Mouse (Mus musculus) cerebellum, adult 11-12 months (tissue): ENCODE results near the gene Tdo2.

ENCODE experiments used
- DNase-seq: peaks from one replicate; pipeline ENCODE4 v3.0.0; 2022

The Tdo2 gene

DNA sequence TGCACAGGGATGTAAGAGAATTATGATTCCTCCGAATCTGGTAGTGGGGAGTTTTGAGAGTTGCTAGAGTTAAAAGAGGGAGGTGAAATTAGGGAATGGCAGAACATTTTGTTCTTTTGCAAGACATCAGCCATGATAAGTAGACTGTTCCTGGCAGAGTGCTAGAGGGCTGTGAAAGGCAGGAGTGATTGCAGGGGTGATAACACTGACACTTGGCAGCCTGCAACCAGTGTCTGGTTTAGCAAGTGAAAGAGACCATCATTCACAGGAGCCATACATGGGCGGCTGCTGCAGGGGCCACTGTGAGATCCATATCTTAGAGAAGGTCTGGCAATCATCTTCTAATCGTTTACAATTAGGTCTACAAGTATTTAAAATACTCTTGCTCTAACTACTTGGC, 37.1 kb downstream of the Tdo2 start:
- DNase-seq = no peak

GRCm38 (mm10) chr3:81933348-81933747, 42.7 kb downstream of the Tdo2 start:
- no peak for DNase-seq

GRCm38 (mm10) chr3:81932141-81933101, 43.6 kb downstream of the Tdo2 start, which contains the start of gene Ctso:
Ctso (plus strand) TSS chr3:81932601.
- peak; percentile 77 for DNase-seq

DNA sequence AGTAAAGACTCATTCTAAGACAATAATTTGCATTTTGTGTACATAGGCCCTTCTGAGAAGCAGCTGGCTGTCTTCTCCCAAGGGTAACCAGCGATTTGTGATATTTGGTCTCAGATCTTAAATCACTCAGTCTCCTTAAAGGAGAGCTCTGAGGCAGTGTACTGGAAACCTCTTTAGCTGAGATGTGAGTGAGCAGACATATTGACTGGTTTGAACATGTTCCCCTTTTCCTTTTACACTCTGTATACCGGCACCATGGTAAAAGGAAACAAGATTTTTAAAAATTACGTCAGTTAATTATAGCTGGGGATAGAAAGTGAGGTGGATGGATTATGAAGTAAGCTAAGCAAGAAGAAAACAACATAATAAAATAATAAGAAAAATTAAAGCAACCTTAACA, 44.3 kb downstream of the Tdo2 start:
- no peak for DNase-seq

DNA sequence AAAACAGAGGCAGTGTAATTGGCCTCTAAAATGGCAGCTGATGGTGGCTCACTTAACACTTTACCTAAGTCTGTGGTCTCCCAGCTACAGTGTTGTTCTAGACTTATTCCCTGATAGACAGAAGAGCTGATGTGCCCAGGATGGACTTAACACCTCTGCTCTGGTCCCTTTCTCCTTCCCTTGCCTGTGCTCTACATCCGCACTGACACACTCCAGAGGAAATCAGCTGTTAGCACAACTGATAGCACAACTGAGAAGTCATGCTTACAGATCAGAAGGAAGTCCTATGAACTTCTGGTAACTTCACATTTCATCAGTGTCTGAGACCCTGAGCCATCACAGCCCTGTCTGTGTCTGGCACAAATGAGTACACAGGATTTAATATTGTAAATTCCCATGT, 46.9 kb downstream of the Tdo2 start:
- DNase-seq = no peak

DNA sequence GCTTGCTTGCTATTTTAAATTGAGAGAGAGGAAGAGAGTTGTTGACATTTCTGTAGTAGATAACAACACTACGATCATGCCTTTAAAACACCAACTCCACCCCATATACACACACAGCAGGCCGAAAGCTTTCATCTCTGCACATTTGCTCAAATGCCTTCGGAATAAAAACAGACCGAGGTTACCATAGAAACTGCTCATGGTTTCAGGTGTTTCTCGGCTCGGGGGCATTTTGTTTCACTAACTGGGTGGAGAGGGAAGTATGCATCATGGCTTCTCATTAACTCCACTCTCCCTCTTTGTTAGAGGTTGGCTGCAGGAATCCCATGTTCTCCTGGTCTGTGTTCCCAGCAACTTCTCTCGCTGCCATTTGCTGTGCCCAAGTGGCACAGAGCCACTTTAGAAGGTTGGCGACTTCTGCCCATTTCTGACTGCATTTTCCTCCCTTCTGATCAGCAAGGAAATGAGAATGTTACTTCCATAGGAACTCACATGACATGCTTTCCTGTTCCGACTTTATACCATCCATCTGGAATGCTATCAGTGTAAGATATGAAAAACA, 49.2 kb downstream of the Tdo2 start:
- peak; percentile 23 for DNase-seq

DNA sequence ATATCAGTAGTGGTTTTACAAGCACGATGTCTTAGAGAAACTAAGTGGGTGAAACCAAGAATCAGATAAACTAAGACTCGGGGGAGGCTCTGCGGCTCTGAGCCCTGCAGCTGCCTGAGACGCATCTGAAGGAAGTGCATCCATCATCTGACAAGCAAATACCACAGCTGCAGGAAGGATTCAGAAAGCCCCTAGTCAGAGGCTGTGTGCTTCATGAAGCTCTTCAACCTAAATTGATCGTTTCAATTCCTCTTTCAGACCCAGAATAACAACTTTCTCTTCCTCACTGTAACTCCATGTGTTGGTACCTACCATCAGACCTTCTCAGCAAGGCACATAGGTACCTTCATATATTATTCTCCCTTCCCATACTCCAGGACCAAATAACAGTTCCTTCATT, 50.1 kb downstream of the Tdo2 start:
- DNase-seq = no peak

DNA sequence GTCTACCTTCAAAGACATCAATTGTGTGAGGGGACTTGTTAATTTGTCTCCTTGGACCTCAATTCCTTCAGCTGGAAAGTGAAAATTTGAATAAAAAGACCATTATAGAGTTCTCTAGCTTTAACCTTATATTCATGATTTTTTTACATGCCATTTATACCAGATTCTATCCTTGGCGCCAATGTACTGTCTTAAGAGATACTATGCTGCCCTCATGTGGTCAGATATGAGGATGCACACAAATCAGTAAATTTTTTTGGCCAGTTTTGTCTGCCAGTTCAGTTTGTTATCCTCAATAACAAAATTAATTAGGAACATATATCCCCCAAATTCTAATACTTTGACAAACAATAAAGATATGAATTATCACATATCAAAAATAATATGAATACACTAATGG, 51.1 kb downstream of the Tdo2 start:
- no peak for DNase-seq

DNA sequence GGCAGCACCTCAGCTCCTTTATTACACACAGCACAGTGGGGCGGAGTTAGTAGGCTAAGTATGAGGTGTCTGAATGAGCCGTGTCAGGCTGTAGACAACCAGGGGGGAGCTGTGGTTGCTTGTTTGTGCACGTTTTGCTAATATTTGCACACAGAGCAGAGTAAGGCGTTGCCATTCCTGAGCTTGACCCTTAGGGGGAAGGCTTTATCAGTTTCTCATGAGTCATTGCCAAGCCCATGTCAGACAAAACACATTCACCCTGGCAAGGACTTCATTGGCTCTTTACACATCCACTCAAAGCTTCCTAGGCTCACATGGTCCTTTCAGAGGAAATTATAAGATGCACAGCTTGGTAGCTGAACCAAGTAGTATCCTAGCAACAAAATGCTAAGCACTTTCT, 53.1 kb downstream of the Tdo2 start:
- no peak for DNase-seq

DNA sequence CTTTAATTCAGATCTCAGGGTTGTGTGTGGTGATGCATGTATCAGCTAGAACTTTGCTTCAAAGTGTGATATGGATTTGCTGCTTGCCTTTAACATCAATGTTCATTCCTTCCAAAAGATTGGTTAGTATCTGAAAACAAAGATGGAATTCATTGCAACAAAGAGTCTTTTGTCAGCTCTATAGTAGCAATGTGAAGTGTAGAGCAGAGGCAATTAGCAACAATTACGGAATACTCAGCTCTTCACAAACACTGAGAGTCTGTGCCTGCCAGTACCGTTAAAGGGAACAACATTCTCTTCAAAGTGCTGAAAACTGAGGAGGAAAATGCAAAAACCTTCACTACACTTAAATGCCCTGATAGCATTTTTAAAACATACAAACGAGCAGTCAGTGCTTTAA, 56.3 kb downstream of the Tdo2 start:
- no peak for DNase-seq

GRCm38 (mm10) chr3:81918215-81918614, 57.8 kb downstream of the Tdo2 start:
- no peak for DNase-seq

GRCm38 (mm10) chr3:81917354-81917935, 58.6 kb downstream of the Tdo2 start:
- no peak for DNase-seq

DNA sequence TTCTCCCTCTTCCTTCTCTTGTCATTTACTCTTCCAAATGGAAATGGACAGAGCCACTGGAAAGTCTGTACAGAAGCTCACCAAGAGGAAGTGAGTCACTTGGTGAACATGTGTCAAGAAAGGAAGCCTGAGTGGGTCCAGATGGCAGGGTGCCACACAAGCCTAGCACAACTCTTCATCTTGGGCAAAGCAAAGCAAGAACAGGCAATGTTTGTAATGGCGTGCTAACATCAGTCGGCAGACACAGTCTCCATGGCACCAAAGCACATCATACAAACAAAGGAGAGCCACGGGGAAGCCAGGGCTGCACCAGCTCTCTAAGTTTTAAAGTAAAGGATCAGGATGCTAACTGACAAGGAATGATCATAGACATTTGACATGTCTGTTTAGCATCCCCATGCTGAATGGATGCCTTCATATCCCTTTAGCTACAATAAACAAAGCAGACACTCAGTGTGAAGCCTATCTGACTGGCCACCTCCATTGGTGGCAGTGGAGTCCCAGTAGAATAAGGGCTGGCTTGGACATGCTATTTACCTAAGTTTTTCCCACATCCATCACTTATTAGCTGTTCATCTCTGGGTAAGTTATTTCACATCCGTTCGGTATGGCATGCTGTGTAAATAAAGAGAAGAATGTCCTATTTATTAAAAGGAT, 59.8 kb downstream of the Tdo2 start:
- no peak for DNase-seq

- no peak for DNase-seq
Observed at GRCm38 (mm10) chr3:81910286-81911036, 65.5 kb downstream of the Tdo2 start.
